Mouse (Mus musculus): ENCODE data around the gene Olfr1393. TPM values are rescaled to one million over a fixed set of nuclear protein-coding genes. Genes with fewer than 3 reads are reported as not detected.
"Not testable (repeated sequence)": the region's sequence is repeated elsewhere in the genome, so short reads cannot be mapped to it uniquely, and the experiment has no call there.

Gene Olfr1393
- total RNA-seq, 2 experiments from 2014 or later: 0.26 TPM; not detected in 1

DNA sequence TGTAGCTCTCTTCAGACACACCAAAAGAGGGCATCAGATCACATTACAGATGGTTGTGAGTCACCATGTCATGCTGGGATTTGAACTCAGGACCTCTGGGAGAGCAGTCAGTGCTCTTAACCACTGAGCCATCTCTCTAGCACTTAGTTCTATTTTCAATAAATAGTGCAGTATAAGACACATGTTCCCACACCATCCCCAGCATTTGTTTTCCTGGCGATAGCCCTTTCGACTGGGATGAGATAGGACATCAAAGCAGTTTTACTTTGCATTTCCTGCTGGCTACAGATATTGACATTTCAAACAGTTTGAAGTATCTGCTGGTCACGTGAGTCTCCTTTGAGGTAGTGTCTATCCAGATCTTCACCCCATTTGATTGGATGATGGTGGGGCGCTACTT is 7.7 kb upstream of the Olfr1393 start:
- intact Hi-C loops (cut with DNase I): loop anchor here (5.0 kb wide), 3 partner anchors 83 to 398 kb away; partner anchors contain the start of genes Btnl9, Irgm1 and Olfr1396
- DNase-seq (ENCODE audit: extremely low spot score in 1 of 2, low spot score in 2 of 2): no peak

DNA sequence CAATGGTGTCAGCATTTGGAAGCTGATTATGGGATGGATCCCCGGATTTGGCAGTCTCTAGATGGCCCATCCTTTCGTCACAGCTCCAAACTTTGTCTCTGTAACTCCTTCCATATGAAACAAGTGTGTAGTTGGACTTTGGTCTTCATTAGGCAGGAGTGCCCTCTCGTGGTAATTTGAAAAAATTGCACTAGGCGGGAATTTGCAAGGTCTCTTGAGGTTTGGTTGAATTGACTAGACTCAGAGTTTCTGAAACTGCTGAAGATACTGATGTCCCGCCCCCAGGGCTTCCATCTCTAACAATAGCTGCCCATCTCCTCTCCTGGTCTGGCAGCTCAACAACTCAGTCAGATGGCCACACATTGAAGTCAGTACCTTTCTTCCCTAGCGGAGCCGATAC is 6.8 kb upstream of the Olfr1393 start:
- peak; percentile 28 to 38 for DNase-seq (ENCODE audit: extremely low spot score in 1 of 2, low spot score in 2 of 2)

DNA sequence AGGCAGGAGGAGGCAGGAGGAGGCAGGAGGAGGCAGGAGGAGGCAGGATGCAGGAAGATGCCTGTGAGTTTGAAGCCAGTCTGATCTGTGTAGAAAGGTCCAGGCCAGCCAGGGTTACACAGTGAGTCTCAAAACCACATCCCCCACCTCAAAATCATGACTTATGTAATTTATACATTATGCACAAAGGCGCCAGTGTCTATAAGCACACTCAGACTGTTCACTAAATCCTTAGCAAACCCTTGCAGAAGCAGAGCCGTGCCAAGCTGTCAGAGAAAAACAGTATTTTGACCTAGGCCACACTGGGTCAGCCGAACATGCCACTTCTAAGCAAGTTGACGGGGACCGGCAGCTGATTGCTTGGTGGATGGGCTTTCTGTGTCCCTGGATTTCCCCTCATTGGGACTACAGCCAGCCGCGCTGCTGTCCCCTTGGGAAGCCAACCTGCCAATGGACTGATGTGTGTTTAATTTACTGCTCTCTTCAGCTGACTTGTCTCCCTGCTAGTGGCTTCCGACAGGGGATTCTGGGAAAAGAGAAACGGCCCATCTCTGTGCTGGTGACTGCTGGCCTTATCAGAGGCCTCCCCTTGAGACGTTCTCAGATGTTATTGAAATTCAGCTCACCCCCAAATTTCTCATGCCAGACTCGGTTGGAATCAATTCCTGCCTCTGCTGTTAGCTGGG is 4.1 kb upstream of the Olfr1393 start:
- no peak for DNase-seq (ENCODE audit: extremely low spot score in 1 of 2, low spot score in 2 of 2)
- intact Hi-C loops (cut with DNase I): loop anchor here (5.0 kb wide), 3 partner anchors 87 to 402 kb away; partner anchors contain the start of genes Btnl9, Irgm1 and Olfr1396

More for the DNA sequence above, 6.8 kb upstream of the Olfr1393 start:
- intact Hi-C loops (cut with DNase I): loop anchor here (5.0 kb wide), 3 partner anchors 84 to 399 kb away; partner anchors contain the start of genes Btnl9, Irgm1 and Olfr1396

DNA sequence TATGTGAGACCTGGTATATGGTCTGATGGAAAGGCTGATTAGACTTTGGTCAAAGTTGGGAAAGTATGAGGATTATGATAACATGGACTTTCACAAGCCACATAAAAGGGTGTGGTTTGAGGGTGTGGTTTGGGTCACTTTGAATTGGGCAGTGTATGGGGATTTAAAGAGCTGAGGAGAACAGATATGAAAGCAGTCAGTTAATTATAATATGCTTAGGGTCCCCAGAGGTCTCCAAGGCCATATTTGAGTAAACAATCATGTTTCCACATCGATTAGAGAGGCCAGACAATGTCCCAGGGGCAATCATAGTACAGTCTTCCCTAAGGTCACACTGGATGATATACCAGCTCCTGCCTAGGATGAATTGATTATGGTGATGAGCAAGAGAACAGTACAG is 6.9 kb downstream of the Olfr1393 start, which contains the start of gene Olfr1392:
Gene Olfr1392 (plus strand): TSS at position 301 of the 400 bp plus-strand sequence.
- DNase-seq (ENCODE audit: extremely low spot score in 1 of 2, low spot score in 2 of 2); intact Hi-C loops (cut with DNase I): not testable (repeated sequence)

DNA sequence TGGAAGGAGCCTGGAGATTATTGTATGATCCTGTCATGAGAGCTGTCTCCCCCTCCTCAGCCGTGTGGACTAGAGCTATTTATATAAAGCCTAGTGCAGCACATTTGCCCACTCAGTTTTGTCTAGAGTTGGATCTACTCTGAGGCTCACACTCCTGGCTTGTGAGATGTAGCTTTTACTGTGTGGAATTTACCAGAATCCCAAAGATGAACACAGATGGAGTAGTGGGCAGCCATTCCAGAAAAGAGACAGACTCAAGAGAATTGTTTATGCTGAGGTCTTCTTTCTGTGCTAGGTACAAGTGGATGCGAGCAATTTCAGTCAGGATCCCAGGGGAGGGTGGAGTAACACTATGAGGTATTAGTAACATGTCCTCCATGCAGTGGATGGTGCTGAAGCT is 9.1 kb downstream of the Olfr1393 start:
- DNase-seq (ENCODE audit: extremely low spot score in 1 of 2, low spot score in 2 of 2): peak in 1 of 2 experiments; percentile 19
- intact Hi-C loops (cut with DNase I): no loop called here

DNA sequence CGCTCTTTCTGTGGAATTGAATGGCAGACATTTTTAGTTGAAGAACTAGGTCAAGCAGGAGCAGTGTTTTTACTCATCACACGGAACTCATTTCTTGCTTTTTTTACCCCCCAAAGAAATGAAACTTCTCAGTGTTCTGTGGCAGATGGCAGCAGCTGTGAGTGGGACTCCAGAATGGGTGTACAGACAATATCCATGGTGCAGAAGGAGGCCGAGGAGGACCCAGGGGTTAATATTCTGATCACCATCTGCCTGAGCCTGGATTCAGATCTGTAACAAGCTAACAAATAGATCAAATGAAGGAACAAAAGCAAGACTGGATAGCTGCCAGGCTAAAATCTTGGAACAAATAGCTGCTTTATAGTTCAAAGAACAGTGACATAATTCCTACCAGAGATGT is 14.7 kb downstream of the Olfr1393 start:
- intact Hi-C loops (cut with DNase I): no loop called here
- peak in 1 of 2 experiments; percentile 4 for DNase-seq (ENCODE audit: extremely low spot score in 1 of 2, low spot score in 2 of 2)

DNA sequence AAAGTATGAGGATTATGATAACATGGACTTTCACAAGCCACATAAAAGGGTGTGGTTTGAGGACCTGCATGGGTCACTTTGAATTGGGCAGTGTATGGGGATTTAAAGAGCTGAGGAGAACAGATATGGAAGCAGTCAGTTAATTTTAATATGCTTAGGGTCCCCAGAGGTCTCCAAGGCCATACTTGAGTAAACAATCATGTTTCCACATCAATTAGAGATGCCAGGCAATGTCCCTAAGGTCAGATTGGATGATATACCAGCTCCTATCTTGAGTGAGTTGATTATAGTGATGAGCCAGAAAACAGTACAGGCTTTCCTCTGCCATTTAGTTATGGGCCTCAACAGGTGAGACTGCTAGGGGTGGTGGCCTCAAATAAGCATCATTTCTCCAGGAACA is 26.3 kb downstream of the Olfr1393 start, which contains the start of gene Olfr10:
Gene Olfr10 (plus strand): TSS at position 301 of the 400 bp plus-strand sequence.
- intact Hi-C loops (cut with DNase I): no loop called here
- DNase-seq (ENCODE audit: extremely low spot score in 1 of 2, low spot score in 2 of 2): no peak

DNA sequence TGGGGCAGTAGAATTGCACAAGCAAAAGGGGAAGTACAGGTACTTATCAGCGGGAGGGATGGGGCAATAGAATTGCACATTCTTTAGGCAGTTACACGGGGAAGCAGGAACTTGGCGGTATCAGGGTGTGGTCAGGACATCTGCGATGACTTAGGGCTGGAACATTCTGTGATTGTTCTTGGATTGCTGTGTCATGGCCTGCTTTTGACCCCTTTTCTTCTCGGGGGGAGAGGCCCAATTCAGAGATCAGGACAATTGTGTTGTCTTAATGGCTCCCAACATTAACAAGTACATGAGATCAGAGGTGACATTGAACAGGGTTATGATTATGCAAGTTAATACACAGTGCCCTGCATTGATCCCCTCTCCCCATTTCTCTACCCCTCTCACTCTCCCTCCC is 30.4 kb downstream of the Olfr1393 start:
- intact Hi-C loops (cut with DNase I); DNase-seq (ENCODE audit: extremely low spot score in 1 of 2, low spot score in 2 of 2): not testable (repeated sequence)

DNA sequence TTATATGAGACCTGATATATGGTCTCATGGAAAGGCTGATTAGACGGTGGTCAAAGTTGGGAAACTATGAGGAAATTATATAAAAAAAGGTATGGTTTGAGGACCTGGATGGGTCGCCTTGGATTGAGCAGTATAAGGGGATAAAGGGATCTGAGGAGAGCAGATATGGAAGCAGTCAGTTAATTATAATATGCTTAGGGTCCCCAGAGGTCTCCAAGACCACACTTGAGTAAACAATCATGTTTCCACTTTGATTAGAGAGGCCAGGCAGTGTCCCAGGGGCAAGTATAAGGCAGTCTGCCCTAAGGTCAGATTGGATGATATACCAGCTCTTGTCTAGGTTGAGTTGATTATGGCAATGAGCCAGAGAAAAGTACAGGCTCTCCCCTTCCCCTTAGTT is 44.3 kb downstream of the Olfr1393 start, which contains the start of gene Olfr1391:
Gene Olfr1391 (plus strand): TSS at position 301 of the 400 bp plus-strand sequence.
- intact Hi-C loops (cut with DNase I): no loop called here
- DNase-seq (ENCODE audit: extremely low spot score in 1 of 2, low spot score in 2 of 2): no peak

DNA sequence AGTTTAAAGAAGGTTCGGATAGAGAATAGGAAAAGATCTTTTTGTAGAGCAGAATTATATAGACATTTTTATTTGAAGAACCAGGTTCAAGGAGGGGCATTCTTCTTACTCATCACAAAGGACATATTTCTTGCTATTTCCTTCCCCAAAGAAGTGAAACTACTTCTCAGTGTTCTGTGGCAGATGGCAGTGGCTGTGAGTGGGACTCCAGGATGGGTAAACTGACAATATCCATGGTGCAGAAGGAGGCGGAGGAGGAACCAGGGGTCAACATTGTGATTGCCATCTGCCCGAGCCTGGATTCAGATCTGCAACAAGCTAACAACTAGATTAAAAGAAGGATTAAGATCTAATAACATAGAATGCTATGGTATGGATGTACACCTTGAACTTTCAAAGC is 48.6 kb downstream of the Olfr1393 start:
- no peak for DNase-seq (ENCODE audit: extremely low spot score in 1 of 2, low spot score in 2 of 2)
- intact Hi-C loops (cut with DNase I): no loop called here

DNA sequence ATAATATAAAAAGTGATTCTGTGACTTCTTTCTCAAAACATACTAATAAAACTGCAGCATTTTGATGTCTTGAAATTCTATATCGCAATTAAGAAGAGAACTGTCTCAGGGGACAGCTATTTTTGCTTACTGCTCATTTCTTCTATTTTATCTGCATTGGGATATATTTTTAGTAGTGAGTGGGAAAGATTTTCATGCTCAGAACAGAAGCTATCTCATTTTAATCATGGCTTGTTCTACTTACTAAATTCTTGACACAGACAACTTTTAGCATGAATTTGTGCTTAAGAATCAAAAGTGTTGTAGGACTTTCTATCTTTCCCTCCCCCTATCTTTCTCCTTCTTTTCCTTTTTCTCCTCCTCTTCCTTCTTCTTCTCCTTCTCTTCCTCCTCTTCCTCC is 51.6 kb downstream of the Olfr1393 start:
- intact Hi-C loops (cut with DNase I): no loop called here
- peak in 1 of 2 experiments; percentile 8 for DNase-seq (ENCODE audit: extremely low spot score in 1 of 2, low spot score in 2 of 2)

Other genes with a start within 250 kb of the Olfr1393 start
- 1 to 10 TPM in 1 of 2 experiments, under 1 TPM in 1; 0.85 to 1.2 TPM for gene 9930111J21Rik2, start 227.1 kb upstream of the Olfr1393 start, total RNA-seq (2021)
- not detected for gene Tgtp2, start 214.1 kb upstream of the Olfr1393 start, total RNA-seq (2021)
- under 1 TPM; 0.45 to 0.61 TPM for gene Ifi47, start 201.7 kb upstream of the Olfr1393 start, total RNA-seq (2021)
- gene Olfr1396, start 163.4 kb upstream of the Olfr1393 start, total RNA-seq (2021): not detected
- not detected for gene Olfr1395, start 136.0 kb upstream of the Olfr1393 start, total RNA-seq (2021)
- not detected for gene Olfr1394, start 123.9 kb upstream of the Olfr1393 start, total RNA-seq (2021)
- gene Btnl9, start 91.1 kb upstream of the Olfr1393 start, total RNA-seq (2021): under 1 TPM; 0.11 to 0.59 TPM
- 10 to 100 TPM; 37.4 to 40.4 TPM for gene Zfp62, start 75.0 kb upstream of the Olfr1393 start, total RNA-seq (2021)
- gene Mgat1, start 34.1 kb upstream of the Olfr1393 start, total RNA-seq (2021): 10 to 100 TPM; 60.5 to 67.2 TPM
- under 1 TPM in 1 of 2 experiments, not detected in 1; 0.47 TPM for gene Olfr1392, start 7.0 kb downstream of the Olfr1393 start, total RNA-seq (2021)
- not detected for gene Olfr10, start 26.4 kb downstream of the Olfr1393 start, total RNA-seq (2021)
- not detected for gene Olfr1391, start 44.4 kb downstream of the Olfr1393 start, total RNA-seq (2021)
- gene Olfr1390, start 56.9 kb downstream of the Olfr1393 start, total RNA-seq (2021): not detected
- not detected for gene Olfr1389, start 144.8 kb downstream of the Olfr1393 start, total RNA-seq (2021)
- gene Olfr1388, start 158.3 kb downstream of the Olfr1393 start, total RNA-seq (2021): under 1 TPM; 0.30 to 0.54 TPM
- gene Olfr1387, start 177.0 kb downstream of the Olfr1393 start, total RNA-seq (2021): not detected
- not detected for gene Olfr1386, start 186.7 kb downstream of the Olfr1393 start, total RNA-seq (2021)
- gene Olfr1385, start 210.8 kb downstream of the Olfr1393 start, total RNA-seq (2021): under 1 TPM in 1 of 2 experiments, not detected in 1; 0.11 TPM
- not detected for gene Olfr1384, start 228.4 kb downstream of the Olfr1393 start, total RNA-seq (2021)
- gene Olfr1383, start 241.3 kb downstream of the Olfr1393 start, total RNA-seq (2021): under 1 TPM in 1 of 2 experiments, not detected in 1; 0.34 TPM
- gene Olfr1382, start 249.9 kb downstream of the Olfr1393 start, total RNA-seq (2021): not detected

All from left cerebral cortex, postnatal 10 days (tissue).